Mouse (Mus musculus) left cerebral cortex, adult 18-20 months (tissue): Measurements from ENCODE around the gene Prkab2. TPM values are rescaled to one million over a fixed set of nuclear protein-coding genes. Genes with fewer than 3 reads are reported as not detected.

Experiments used
- DNase-seq, 2 experiments: peaks; one replicate each; pipeline ENCODE4 v3.0.0; 2021 to 2022; ENCODE audit warnings: low spot score in 2 of 2, mixed read lengths in 1 of 2
- long read RNA-seq, 2 experiments: library from polyadenylated mRNA; stranded (forward); transcript quantifications; one replicate each; pipeline ENCODE4 v2.0.0; 2021
- total RNA-seq, 2 experiments: library from RNA; stranded (reverse); gene quantifications; 2 replicates each; pipeline ENCODE4 v1.2.3; 2021

Prkab2 gene
- total RNA-seq, result 10 to 100 TPM; 30.5 to 30.9 TPM
- long read RNA-seq, experiment 1, full-length matches to known transcripts, result 3 of 33 reads
- long read RNA-seq, experiment 1, partial matches to known transcripts, result 23 of 33 reads
- long read RNA-seq, experiment 1, other reads (novel, unspliced or antisense), result 7 of 33 reads
- long read RNA-seq, experiment 2, partial matches to known transcripts, result 5 of 20 reads
- long read RNA-seq, experiment 2, other reads (novel, unspliced or antisense), result 14 of 20 reads

GRCm38 (mm10) chr3:97657655-97658411 is at the start of gene Prkab2:
Gene Prkab2 (plus strand): TSS chr3:97658193.
- peak; percentile 99 for DNase-seq

- no peak for DNase-seq
Observed at GRCm38 (mm10) chr3:97609201-97609844, 48.7 kb upstream of the Prkab2 start.

- peak; percentile 92 for DNase-seq
Observed at GRCm38 (mm10) chr3:97609845-97610410, 48.1 kb upstream of the Prkab2 start, which contains the start of gene Chd1l. Gene Chd1l (minus strand): TSS chr3:97610203.

GRCm38 (mm10) chr3:97611021-97611420 is 47.0 kb upstream of the Prkab2 start:
- DNase-seq, result no peak

GRCm38 (mm10) chr3:97615154-97615553 is 42.8 kb upstream of the Prkab2 start:
- DNase-seq, result no peak

GRCm38 (mm10) chr3:97615933-97616332 is 42.1 kb upstream of the Prkab2 start:
- no peak for DNase-seq

- no peak for DNase-seq
Observed at GRCm38 (mm10) chr3:97617091-97617825, 40.7 kb upstream of the Prkab2 start.

- DNase-seq, result no peak
Observed at GRCm38 (mm10) chr3:97617899-97618298, 40.1 kb upstream of the Prkab2 start.

GRCm38 (mm10) chr3:97620657-97621056 is 37.3 kb upstream of the Prkab2 start:
- DNase-seq, result no peak

GRCm38 (mm10) chr3:97624611-97625010 is 33.4 kb upstream of the Prkab2 start:
- no peak for DNase-seq

- DNase-seq, result no peak
Observed at GRCm38 (mm10) chr3:97627893-97628292, 30.1 kb upstream of the Prkab2 start.

- DNase-seq, result no peak
Observed at GRCm38 (mm10) chr3:97628391-97629001, 29.5 kb upstream of the Prkab2 start, which contains the start of gene Fmo5. Gene Fmo5 (plus strand): TSS chr3:97628804.

- no peak for DNase-seq
Observed at GRCm38 (mm10) chr3:97629941-97630340, 28.1 kb upstream of the Prkab2 start.

GRCm38 (mm10) chr3:97630746-97631145 is 27.2 kb upstream of the Prkab2 start:
- DNase-seq, result no peak

- DNase-seq, result no peak
Observed at GRCm38 (mm10) chr3:97631258-97631860, 26.6 kb upstream of the Prkab2 start.

- DNase-seq, result no peak
Observed at GRCm38 (mm10) chr3:97633456-97633855, 24.5 kb upstream of the Prkab2 start.

- no peak for DNase-seq
Observed at GRCm38 (mm10) chr3:97634288-97634761, 23.7 kb upstream of the Prkab2 start.

GRCm38 (mm10) chr3:97641396-97641795 is 16.6 kb upstream of the Prkab2 start:
- DNase-seq, result no peak

- DNase-seq, result no peak
Observed at GRCm38 (mm10) chr3:97642001-97642400, 16.0 kb upstream of the Prkab2 start.

GRCm38 (mm10) chr3:97648518-97648917 is 9.5 kb upstream of the Prkab2 start:
- DNase-seq, result no peak
